Mouse (Mus musculus) spleen, adult 2 months (tissue): ENCODE measurements around the gene Cbx5. TPM values are rescaled to one million over a fixed set of nuclear protein-coding genes. Genes with fewer than 3 reads are reported as not detected.
"Not testable (repeated sequence)": the region's sequence is repeated elsewhere in the genome, so short reads cannot be mapped to it uniquely, and the experiment has no call there.

ENCODE experiments used
- DNase-seq, 2 experiments: peaks; one replicate each; pipeline versions ENCODE4 v3.0.0 to v3.0.0-alpha.2; 2012 to 2021; ENCODE audit warnings: low spot score in 2 of 2, low read depth in 1 of 2
- H3K27ac ChIP-seq: fragments of 200-500 bp; 2 replicates; pipeline ENCODE4 v1.5.1; 2012; ENCODE audit warnings: low read length, inconsistent platforms; ENCODE audit not compliant: insufficient read depth
- H3K27me3 ChIP-seq: fragments of 200-500 bp; 2 replicates; pipeline ENCODE4 v1.6.1; 2012; ENCODE audit warnings: mild to moderate bottlenecking, moderate library complexity, low read length, inconsistent platforms; ENCODE audit not compliant: control insufficient read depth, insufficient read depth
- H3K36me3 ChIP-seq: fragments of 200-500 bp; 2 replicates; pipeline ENCODE4 v1.6.1; 2012; ENCODE audit warnings: mild to moderate bottlenecking, low read length, inconsistent platforms; ENCODE audit not compliant: control insufficient read depth, insufficient read depth
- H3K4me1 ChIP-seq: fragments of 200-500 bp; 2 replicates; pipeline ENCODE4 v1.6.1; 2011; ENCODE audit warnings: inconsistent platforms; ENCODE audit not compliant: control insufficient read depth, insufficient read depth, insufficient read length
- H3K4me3 ChIP-seq: fragments of 200-500 bp; 2 replicates; pipeline ENCODE4 v1.5.1; 2011; ENCODE audit warnings: mild to moderate bottlenecking, inconsistent platforms; ENCODE audit not compliant: insufficient read depth, insufficient read length; ENCODE audit errors: extremely low read depth
- CTCF ChIP-seq: fragments of 200-500 bp; IDR thresholded peaks from 2 replicates; pipeline ENCODE4 v1.5.1; 2011; ENCODE audit warnings: mild to moderate bottlenecking, inconsistent platforms; ENCODE audit not compliant: insufficient read depth, insufficient read length, insufficient replicate concordance; ENCODE audit errors: extremely low read depth
- POLR2A ChIP-seq: fragments of 200-500 bp; IDR thresholded peaks from 2 replicates; pipeline ENCODE4 v1.6.1; 2011; ENCODE audit warnings: low read depth, low read length, inconsistent platforms
- whole genome bisulfite sequencing: fragments of 180-500 bp; shearing (Covaris S2); methylation state at CpG from one replicate; pipeline ENCODE4 v1.1.7; 2018; 5-methylcytosine and 5-hydroxymethylcytosine counted together
- polyA plus RNA-seq: library from polyadenylated mRNA; depleted of rRNA; stranded (reverse); fragments of >200 nt; gene quantifications from 2 replicates; pipeline ENCODE4 v1.2.3, GENCODE M21; 2012

Cbx5 gene
- polyA plus RNA-seq, 1 experiment = 6.4 TPM

GRCm38 (mm10) chr15:103242885-103243284 is 3.3 kb upstream of the Cbx5 start:
- no peak for DNase-seq
- H3K27ac ChIP-seq = no peak overlapping the region
- no peak overlapping the region for H3K4me3 ChIP-seq
- TF ChIP-seq CTCF (no peak), POLR2A (no peak)
- H3K27me3 ChIP-seq = no peaks in the 10 kb centered on the region
- peaks cover 2% of the 10 kb centered on the region; the same call in 1 of the 2 replicates for H3K4me1 ChIP-seq
- H3K36me3 ChIP-seq = peaks cover 46% of the 10 kb centered on the region
- WGBS = 50% methylated on average over 8 of the region's 8 CpGs

GRCm38 (mm10) chr15:103241071-103242018 is 1.7 kb upstream of the Cbx5 start:
- peaks cover 32% of the 10 kb centered on the region for H3K36me3 ChIP-seq
- H3K27ac ChIP-seq = peak overlapping the region; percentile 89
- not testable (repeated sequence) for DNase-seq, H3K27me3 ChIP-seq, H3K4me1 ChIP-seq
- 2% methylated on average over 12 of the region's 12 CpGs for WGBS
- peak overlapping the region; percentile 65 for H3K4me3 ChIP-seq

GRCm38 (mm10) chr15:103240160-103241028 is 778 bp upstream of the Cbx5 start, which contains the start of gene Hnrnpa1:
Gene Hnrnpa1, plus strand, starts transcription at chr15:103240432.
- TF ChIP-seq CTCF (no peak), POLR2A (peak; percentile 94)
- H3K27ac ChIP-seq = peak within 1 kb of the TSS; percentile 90
- peaks cover 2% of the 10 kb centered on the region; the same call in 1 of the 2 replicates for H3K4me1 ChIP-seq
- peaks cover 25% of the 10 kb centered on the region for H3K36me3 ChIP-seq
- DNase-seq = peak; percentile 89 to 99
- no peaks in the 10 kb centered on the region for H3K27me3 ChIP-seq
- WGBS = under 1% methylated on average over 47 of the region's 47 CpGs
- H3K4me3 ChIP-seq = peak within 1 kb of the TSS; percentile 74

- Histone ChIP-seq H3K4me3 (peak overlapping the region; percentile 74), H3K4me1 (peaks cover 2% of the 10 kb centered on the region; the same call in 1 of the 2 replicates), H3K36me3 (peaks cover 21% of the 10 kb centered on the region), H3K27ac (peak overlapping the region; percentile 90), H3K27me3 (no peaks in the 10 kb centered on the region)
- DNase-seq = peak; percentile 90 to 93
- TF ChIP-seq CTCF (no peak), POLR2A (no peak)
- WGBS = under 1% methylated on average over 26 of the region's 26 CpGs
Observed at GRCm38 (mm10) chr15:103239130-103239684, 409 bp downstream of the Cbx5 start.

- no peak for TF ChIP-seq CTCF
- TF ChIP-seq POLR2A = no peak
- DNase-seq = no peak
- 81% methylated on average over 7 of the region's 7 CpGs for WGBS
- H3K36me3 ChIP-seq = peaks cover 7% of the 10 kb centered on the region
- H3K4me1 ChIP-seq = no peaks in the 10 kb centered on the region; the same call in 1 of the 2 replicates
- H3K27me3 ChIP-seq = no peaks in the 10 kb centered on the region
- H3K4me3 ChIP-seq = no peak overlapping the region
- no peak overlapping the region for H3K27ac ChIP-seq
Observed at GRCm38 (mm10) chr15:103237295-103237694, 2.3 kb downstream of the Cbx5 start.

- Histone ChIP-seq H3K36me3 (no peaks in the 10 kb centered on the region), H3K4me1 (no peaks in the 10 kb centered on the region), H3K27me3 (no peaks in the 10 kb centered on the region), H3K4me3 (no peak overlapping the region), H3K27ac (no peak overlapping the region)
- 84% methylated on average over 2 of the region's 2 CpGs for WGBS
- TF ChIP-seq CTCF (no peak), POLR2A (no peak)
- DNase-seq = no peak
Observed at GRCm38 (mm10) chr15:103233119-103233518, 6.5 kb downstream of the Cbx5 start.

- H3K4me1 ChIP-seq = no peaks in the 10 kb centered on the region
- no peaks in the 10 kb centered on the region for H3K36me3 ChIP-seq
- no peak overlapping the region for H3K4me3 ChIP-seq
- 73% methylated on average over 2 of the region's 2 CpGs for WGBS
- no peak overlapping the region for H3K27ac ChIP-seq
- DNase-seq = no peak
- no peaks in the 10 kb centered on the region for H3K27me3 ChIP-seq
- TF ChIP-seq POLR2A (no peak), CTCF (no peak)
Observed at GRCm38 (mm10) chr15:103228904-103229303, 10.7 kb downstream of the Cbx5 start.
